Mouse (Mus musculus) small intestine, adult 2 months (tissue): ENCODE measurements around the gene Kremen2. TPM values are rescaled to one million over a fixed set of nuclear protein-coding genes. Genes with fewer than 3 reads are reported as not detected.

Experiments used
- H3K27ac ChIP-seq: fragments of 200-500 bp; 2 replicates; pipeline ENCODE4 v1.5.1; 2012; ENCODE audit warnings: low read depth, low read length, control low read depth, inconsistent platforms; ENCODE audit not compliant: insufficient read depth
- H3K27me3 ChIP-seq: fragments of 200-500 bp; 2 replicates; pipeline ENCODE4 v1.6.1; 2012; ENCODE audit warnings: mild to moderate bottlenecking, moderate library complexity, low read length, inconsistent platforms; ENCODE audit not compliant: control insufficient read depth, insufficient read depth
- H3K36me3 ChIP-seq: fragments of 200-500 bp; 2 replicates; pipeline ENCODE4 v1.6.1; 2012; ENCODE audit warnings: mild to moderate bottlenecking, low read length, control low read depth, inconsistent platforms; ENCODE audit not compliant: control insufficient read depth, insufficient read depth
- H3K4me1 ChIP-seq: fragments of 200-500 bp; 2 replicates; pipeline ENCODE4 v1.6.1; 2012; ENCODE audit warnings: low read length, inconsistent platforms, mixed read lengths; ENCODE audit not compliant: control insufficient read depth, insufficient read depth, insufficient read length
- H3K4me3 ChIP-seq: fragments of 200-500 bp; 2 replicates; pipeline ENCODE4 v1.5.1; 2012; ENCODE audit warnings: low read depth, mild to moderate bottlenecking, control low read depth, inconsistent platforms, low read length, moderate library complexity
- CTCF ChIP-seq: fragments of 200-500 bp; IDR thresholded peaks from 2 replicates; pipeline ENCODE4 v1.5.1; 2012; ENCODE audit warnings: low read depth, mild to moderate bottlenecking, control low read depth, inconsistent platforms, low read length, moderate library complexity, mixed read lengths; ENCODE audit not compliant: insufficient replicate concordance, insufficient read length; ENCODE audit errors: extremely low read depth
- POLR2A ChIP-seq: fragments of 200-500 bp; IDR thresholded peaks from 2 replicates; pipeline ENCODE4 v1.6.1; 2012; ENCODE audit warnings: low read depth, mild to moderate bottlenecking, control low read depth, inconsistent platforms, low read length, moderate library complexity
- WGBS: fragments of 180-500 bp; shearing (Covaris S2); methylation state at CpG from one replicate; pipeline ENCODE4 v1.1.7; 2018; 5-methylcytosine and 5-hydroxymethylcytosine counted together
- polyA plus RNA-seq: library from polyadenylated mRNA; depleted of rRNA; stranded (reverse); fragments of >200 nt; gene quantifications from 2 replicates; pipeline ENCODE4 v1.2.3, GENCODE M21; 2012

Kremen2 gene
- polyA plus RNA-seq, 1 experiment = 2.9 TPM

DNA sequence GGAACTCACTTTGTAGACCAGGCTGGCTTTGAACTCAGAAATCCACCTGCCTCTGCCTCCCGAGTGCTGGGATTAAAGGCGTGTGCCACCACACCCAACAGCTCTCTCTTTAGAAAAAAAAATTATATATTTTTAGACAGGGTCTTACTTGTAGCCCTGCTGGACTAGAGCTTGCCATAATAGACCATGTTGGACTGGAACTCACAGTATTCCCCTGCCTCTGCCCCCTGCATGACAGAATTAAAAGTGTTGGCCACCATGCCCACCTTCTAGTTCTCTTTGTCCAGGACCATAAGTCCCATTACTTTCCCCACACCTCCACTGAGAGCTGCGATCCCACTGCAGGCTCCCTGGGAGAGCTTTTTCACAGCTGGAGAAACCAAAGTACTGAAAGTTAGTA is 1.8 kb upstream of the Kremen2 start:
- no peak for TF ChIP-seq CTCF
- TF ChIP-seq POLR2A = no peak
- Histone ChIP-seq H3K27ac (no peak overlapping the region), H3K4me1 (peaks cover 32% of the 10 kb centered on the region), H3K27me3 (peaks cover 14% of the 10 kb centered on the region; the same call in 1 of the 2 replicates), H3K4me3 (no peak overlapping the region), H3K36me3 (peaks cover under 1% of the 10 kb centered on the region; the same call in 1 of the 2 replicates)
- WGBS = 87% methylated on average over 3 of the region's 3 CpGs

DNA sequence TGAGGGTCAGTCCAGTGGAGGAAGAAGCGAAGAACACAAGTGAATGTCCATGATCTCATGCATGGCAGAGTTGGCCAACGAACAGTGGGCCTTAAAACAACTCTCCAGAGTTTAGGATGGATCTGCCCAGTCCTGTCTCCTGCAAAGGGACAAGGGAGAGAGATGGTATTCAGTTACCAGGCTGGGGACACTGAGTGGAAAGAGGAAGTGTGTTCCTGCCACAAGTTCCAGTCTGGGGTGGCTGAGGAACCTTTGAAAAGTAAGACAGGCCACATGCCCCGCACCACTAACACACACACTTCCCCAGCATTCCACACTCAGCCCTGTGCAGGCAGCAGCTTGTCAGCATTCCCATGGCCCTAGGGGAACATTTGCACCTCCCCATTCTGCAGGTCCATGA is 1.1 kb upstream of the Kremen2 start:
- no peak for TF ChIP-seq POLR2A
- no peak for TF ChIP-seq CTCF
- H3K27me3 ChIP-seq = peaks cover 14% of the 10 kb centered on the region; the same call in 1 of the 2 replicates
- no peaks in the 10 kb centered on the region; the same call in 1 of the 2 replicates for H3K36me3 ChIP-seq
- H3K27ac ChIP-seq = no peak overlapping the region
- H3K4me3 ChIP-seq = no peak overlapping the region
- peaks cover 39% of the 10 kb centered on the region for H3K4me1 ChIP-seq
- 88% methylated on average over 3 of the region's 3 CpGs for WGBS

DNA sequence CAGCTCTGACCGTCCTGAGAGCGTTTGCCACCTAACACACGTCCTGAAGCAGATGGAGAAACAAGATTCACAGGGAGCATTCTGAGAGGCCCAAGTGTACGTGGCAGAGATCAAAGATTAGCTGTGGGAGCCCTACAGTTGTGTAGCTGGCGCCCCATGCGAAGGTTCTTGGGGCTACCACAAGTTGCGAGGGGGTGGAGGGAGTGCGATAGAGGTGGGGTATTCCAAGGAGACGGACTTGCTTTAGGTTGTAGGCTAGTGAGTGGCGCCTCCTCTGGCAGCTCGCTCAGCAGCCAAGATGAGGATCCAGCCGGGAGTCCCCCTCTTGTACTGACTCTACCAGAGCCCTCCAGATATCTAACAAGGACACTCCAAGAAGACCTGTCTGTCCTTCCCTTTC is 678 bp upstream of the Kremen2 start:
- Histone ChIP-seq H3K27ac (no peak overlapping the region), H3K4me1 (peaks cover 43% of the 10 kb centered on the region), H3K36me3 (no peaks in the 10 kb centered on the region), H3K4me3 (no peak overlapping the region), H3K27me3 (peaks cover 14% of the 10 kb centered on the region; the same call in 1 of the 2 replicates)
- 44% methylated on average over 12 of the region's 12 CpGs for WGBS
- TF ChIP-seq POLR2A = no peak
- no peak for TF ChIP-seq CTCF

DNA sequence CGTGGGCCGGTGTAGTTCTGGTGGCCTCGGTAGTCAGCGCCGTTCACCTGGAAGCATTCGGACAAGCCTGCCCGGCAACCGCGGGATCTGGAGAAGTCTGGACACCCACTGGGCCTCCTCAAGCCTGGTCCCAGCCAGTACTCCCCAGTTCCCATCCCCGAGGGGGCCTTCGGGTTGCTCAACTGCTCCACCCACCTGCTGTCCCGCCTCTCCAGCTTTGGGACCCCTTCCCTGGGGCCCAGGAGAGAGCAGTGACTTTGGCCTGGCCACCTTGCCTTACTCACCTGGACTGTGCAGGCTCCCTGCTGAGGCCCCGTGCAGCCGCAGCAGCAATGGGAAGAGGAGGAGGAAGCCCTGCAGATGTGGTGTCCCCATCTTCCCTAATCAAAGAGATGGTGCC is 982 bp downstream of the Kremen2 start:
- H3K27me3 ChIP-seq = peaks cover 14% of the 10 kb centered on the region; the same call in 1 of the 2 replicates
- TF ChIP-seq CTCF = no peak
- H3K4me3 ChIP-seq = 0 out of 2 replicates have a peak overlapping the region, but pooled peaks have one; percentile 9
- 23% methylated on average over 14 of the region's 14 CpGs for WGBS
- no peak overlapping the region for H3K27ac ChIP-seq
- no peaks in the 10 kb centered on the region for H3K36me3 ChIP-seq
- peaks cover 48% of the 10 kb centered on the region for H3K4me1 ChIP-seq

DNA sequence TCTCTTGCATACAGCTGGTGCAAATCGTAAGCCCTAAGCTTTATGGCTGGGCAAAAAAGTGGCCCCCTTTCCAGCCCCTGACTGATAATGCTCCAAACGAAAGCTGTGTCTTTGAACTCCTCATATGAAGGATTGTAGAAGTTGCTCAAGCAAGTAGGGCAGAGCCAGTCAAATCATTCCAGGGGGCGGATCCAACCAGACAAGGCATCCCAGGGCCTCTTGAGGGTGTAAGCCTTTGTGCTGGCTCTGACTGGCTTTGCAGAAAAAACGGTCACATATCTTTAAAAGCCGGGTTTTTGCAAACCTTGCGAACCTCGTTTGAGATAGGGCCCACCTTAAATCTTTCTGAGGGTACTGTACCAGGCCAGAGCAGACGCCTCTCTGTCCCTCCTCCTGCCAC is 1.6 kb downstream of the Kremen2 start:
- TF ChIP-seq POLR2A = no peak
- no peak for TF ChIP-seq CTCF
- 63% methylated on average over 8 of the region's 8 CpGs for WGBS
- H3K4me1 ChIP-seq = peaks cover 46% of the 10 kb centered on the region
- H3K27me3 ChIP-seq = peaks cover 14% of the 10 kb centered on the region; the same call in 1 of the 2 replicates
- no peak overlapping the region for H3K27ac ChIP-seq
- H3K36me3 ChIP-seq = no peaks in the 10 kb centered on the region
- no peak overlapping the region for H3K4me3 ChIP-seq

DNA sequence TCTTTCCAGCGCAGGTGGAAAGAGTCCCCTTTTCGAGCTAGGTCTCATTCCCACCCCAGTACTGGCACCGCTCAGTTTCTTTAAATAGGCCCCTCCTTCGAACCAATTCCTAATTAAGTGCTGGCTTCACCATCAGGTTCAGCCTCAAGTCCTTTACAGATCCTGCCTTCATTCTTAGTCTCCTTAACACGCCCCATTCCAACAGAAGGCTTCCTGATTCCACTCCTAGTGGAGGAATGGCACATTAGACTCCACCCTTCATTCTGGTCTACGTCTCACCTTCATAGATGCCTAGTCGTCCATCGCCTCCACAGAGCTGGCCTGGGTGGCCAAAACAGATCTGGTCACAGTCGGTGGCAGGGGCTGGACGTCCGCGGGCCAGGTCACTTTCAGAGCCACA is 2.7 kb downstream of the Kremen2 start:
- Histone ChIP-seq H3K27ac (0 out of 2 replicates have a peak overlapping the region, but pooled peaks have one; percentile 0), H3K27me3 (peaks cover 14% of the 10 kb centered on the region; the same call in 1 of the 2 replicates), H3K36me3 (0 out of 2 replicates have a peak, but pooled peaks cover under 1% of the 10 kb centered on the region), H3K4me1 (peaks cover 42% of the 10 kb centered on the region), H3K4me3 (peak overlapping the region; percentile 52)
- TF ChIP-seq POLR2A (no peak), CTCF (no peak)
- WGBS = 64% methylated on average over 12 of the region's 12 CpGs

DNA sequence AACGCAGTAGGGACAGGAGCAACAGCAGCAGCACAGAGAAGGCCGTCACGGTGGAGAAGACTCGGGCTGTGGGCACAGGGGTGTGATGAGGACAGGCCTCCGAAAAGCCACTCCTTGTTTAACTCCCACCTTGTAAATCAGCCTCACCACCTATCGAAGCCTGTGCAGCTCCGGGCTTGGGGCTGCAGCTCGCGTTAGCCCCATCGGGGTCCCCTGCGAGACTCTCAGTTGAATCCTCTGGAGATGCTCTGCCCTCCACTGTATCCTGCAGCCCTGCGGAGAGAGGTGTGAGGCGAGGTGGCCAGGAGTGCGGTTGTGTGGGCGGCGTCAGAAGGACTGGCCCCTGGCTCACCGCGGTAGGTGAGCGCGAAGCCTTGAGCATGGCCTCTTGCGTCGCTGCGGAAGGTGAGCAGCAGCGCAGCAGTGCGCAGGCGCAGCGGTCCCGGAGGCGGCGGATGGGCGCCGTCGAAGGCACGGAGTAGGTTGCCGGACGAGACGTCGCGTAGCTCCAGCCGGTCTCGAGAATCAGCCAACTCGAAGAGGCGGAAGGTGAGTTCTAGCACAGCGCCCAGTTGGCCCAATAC is 3.3 kb downstream of the Kremen2 start:
- Histone ChIP-seq H3K27ac (0 out of 2 replicates have a peak overlapping the region, but pooled peaks have one; percentile 0), H3K36me3 (peaks cover 5% of the 10 kb centered on the region), H3K4me3 (peak overlapping the region; percentile 52), H3K4me1 (peaks cover 39% of the 10 kb centered on the region), H3K27me3 (peaks cover 14% of the 10 kb centered on the region; the same call in 1 of the 2 replicates)
- 12% methylated on average over 44 of the region's 44 CpGs for WGBS
- TF ChIP-seq CTCF = no peak
- no peak for TF ChIP-seq POLR2A
